Mouse (Mus musculus) forebrain, embryonic 14.5 days (tissue): ENCODE data around the gene Sec22a. TPM values are rescaled to one million over a fixed set of nuclear protein-coding genes. Genes with fewer than 3 reads are reported as not detected.

Source experiments
- ATAC-seq: fragments of 200-750 bp; cut with Nextera tagmentation; 2 replicates; pipeline ENCODE4 v1.8.0; 2017; ENCODE audit warnings: mild to moderate bottlenecking, moderate library complexity
- DNase-seq: peaks from one replicate; pipeline ENCODE4 v3.0.0-alpha.2; 2015; ENCODE audit warnings: low spot score
- H3K27ac ChIP-seq: fragments of 300-500 bp; sonication (generic); 2 replicates; pipeline ENCODE4 v1.5.1; 2014; ENCODE audit warnings: low read depth, mild to moderate bottlenecking, control low read depth, low read length, moderate library complexity
- H3K27me3 ChIP-seq: fragments of 300-500 bp; sonication (generic); replicated peaks from 2 replicates; pipeline ENCODE4 v1.6.1; 2014; ENCODE audit warnings: low read length, control low read depth, mixed read lengths; ENCODE audit not compliant: control insufficient read depth, insufficient read depth
- H3K36me3 ChIP-seq: fragments of 300-500 bp; sonication (generic); 2 replicates; pipeline ENCODE4 v1.6.1; 2014; ENCODE audit warnings: low read length, control low read depth; ENCODE audit not compliant: control insufficient read depth, insufficient read depth
- H3K4me1 ChIP-seq: fragments of 300-500 bp; sonication (generic); 2 replicates; pipeline ENCODE4 v1.6.1; 2014; ENCODE audit warnings: antibody characterized with exemption, low read length, control low read depth; ENCODE audit not compliant: control insufficient read depth, insufficient read depth
- H3K4me2 ChIP-seq: fragments of 300-500 bp; sonication (generic); 2 replicates; pipeline ENCODE4 v1.6.1; 2014; ENCODE audit warnings: mild to moderate bottlenecking, control low read depth, low read length
- H3K4me3 ChIP-seq: fragments of 300-500 bp; sonication (generic); 2 replicates; pipeline ENCODE4 v1.5.1; 2014; ENCODE audit warnings: low read depth, low read length, control low read depth
- H3K9ac ChIP-seq: fragments of 300-500 bp; sonication (generic); 2 replicates; pipeline ENCODE4 v1.6.1; 2014; ENCODE audit warnings: mild to moderate bottlenecking, low read length, control low read depth, moderate library complexity
- H3K9me3 ChIP-seq: fragments of 300-500 bp; sonication (generic); replicated peaks from 2 replicates; pipeline ENCODE4 v1.6.1; 2016; ENCODE audit warnings: low read length, control low read depth, mixed read lengths; ENCODE audit not compliant: control insufficient read depth
- WGBS: fragments of 180-500 bp; shearing (Covaris S2); extraction: QIAGEN DNeasy Blood & Tissue Kit; methylation state at CpG from one replicate; pipeline ENCODE4 v1.1.7; 2014; 5-methylcytosine and 5-hydroxymethylcytosine counted together
- polyA plus RNA-seq: library from polyadenylated mRNA; unstranded; fragments of >200 nt; fragmentation: Nextera tagmentation; extraction: Ambion mirVana; gene quantifications from 2 replicates; pipeline ENCODE4 v1.2.1, GENCODE M21; 2014

Sec22a gene
- polyA plus RNA-seq, 1 experiment from 2014 or later: 47.7 TPM

DNA sequence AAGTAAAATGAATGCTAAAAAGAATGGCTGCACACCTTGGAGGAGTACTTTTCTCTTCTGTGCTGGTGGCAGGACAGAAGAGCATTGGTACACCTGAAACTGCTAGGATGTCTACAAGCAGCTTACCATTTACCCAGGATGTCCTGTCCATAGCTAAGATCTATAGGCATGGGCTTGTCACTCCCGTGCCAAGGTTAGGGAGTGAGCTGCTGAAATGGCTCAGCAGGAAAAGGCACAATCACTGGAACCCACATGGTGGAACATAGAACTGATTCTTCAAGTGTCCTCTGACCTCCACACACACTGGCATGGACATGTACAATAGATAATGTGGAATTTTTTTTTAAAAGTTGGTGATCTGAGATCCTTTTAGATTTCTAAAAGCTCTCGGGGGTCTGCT is 56.4 kb downstream of the Sec22a start:
- no peak overlapping the region for H3K4me2 ChIP-seq
- peaks cover 4% of the 10 kb centered on the region; the same call in 1 of the 2 replicates for H3K4me1 ChIP-seq
- no peak overlapping the region for H3K9ac ChIP-seq
- H3K9me3 ChIP-seq: no peaks in the 10 kb centered on the region
- no peak for DNase-seq
- H3K36me3 ChIP-seq: peaks cover 12% of the 10 kb centered on the region; the same call in 1 of the 2 replicates
- H3K27me3 ChIP-seq: no peaks in the 10 kb centered on the region
- no peak overlapping the region for H3K27ac ChIP-seq
- 88% methylated on average over 2 of the region's 2 CpGs for WGBS
- ATAC-seq: no peak
- H3K4me3 ChIP-seq: no peak overlapping the region

DNA sequence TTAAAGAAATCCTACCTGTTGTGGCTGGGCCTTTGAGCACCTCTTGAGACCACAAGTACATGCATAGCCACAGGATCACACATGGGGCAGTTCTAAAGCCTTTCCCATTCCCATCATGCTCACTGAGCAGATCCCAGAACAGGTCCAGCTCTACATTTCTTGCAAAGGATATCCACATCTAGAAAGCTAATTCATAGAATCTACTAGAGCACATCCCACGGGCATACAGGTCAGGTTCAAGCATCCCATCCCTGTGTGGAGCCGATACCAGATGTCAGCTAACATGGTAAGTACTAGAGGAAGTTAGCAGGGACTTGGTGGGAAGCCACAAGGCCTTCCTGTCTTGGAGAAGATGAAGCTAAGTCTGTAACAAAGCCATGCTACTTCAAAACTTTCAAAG is 57.1 kb downstream of the Sec22a start:
- Histone ChIP-seq H3K27me3 (no peaks in the 10 kb centered on the region), H3K9ac (no peak overlapping the region), H3K4me3 (no peak overlapping the region), H3K4me2 (no peak overlapping the region), H3K4me1 (peaks cover 2% of the 10 kb centered on the region; the same call in 1 of the 2 replicates), H3K36me3 (peaks cover 12% of the 10 kb centered on the region; the same call in 1 of the 2 replicates), H3K9me3 (no peaks in the 10 kb centered on the region), H3K27ac (no peak overlapping the region)
- no peak for ATAC-seq
- DNase-seq: no peak
- 88% methylated on average over 2 of the region's 2 CpGs for WGBS

DNA sequence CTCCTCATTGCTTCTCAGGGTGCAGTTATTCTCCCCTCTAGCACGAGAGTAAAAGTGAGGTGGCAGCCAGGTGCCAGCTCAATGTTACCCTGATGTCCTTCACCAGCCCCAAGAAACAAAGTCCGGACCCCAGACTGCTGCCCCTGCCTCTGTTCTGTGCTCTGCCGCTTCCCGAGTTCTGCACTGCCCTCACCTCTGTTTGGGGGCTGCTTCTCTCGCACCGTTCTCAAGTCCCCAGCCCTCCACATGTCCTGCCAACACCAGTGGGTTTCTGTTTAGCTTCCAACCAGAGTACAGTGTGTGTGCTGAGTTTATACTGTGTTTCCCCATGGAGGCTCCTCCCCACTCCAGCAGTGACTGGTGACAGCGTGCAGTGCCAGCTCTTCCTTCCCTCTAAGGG is 58.5 kb downstream of the Sec22a start:
- Histone ChIP-seq H3K27me3 (no peaks in the 10 kb centered on the region), H3K9ac (no peak overlapping the region), H3K27ac (no peak overlapping the region), H3K36me3 (peaks cover 12% of the 10 kb centered on the region; the same call in 1 of the 2 replicates), H3K4me1 (no peaks in the 10 kb centered on the region), H3K4me3 (no peak overlapping the region), H3K4me2 (no peak overlapping the region), H3K9me3 (no peaks in the 10 kb centered on the region)
- 86% methylated on average over 7 of the region's 7 CpGs for WGBS
- no peak for DNase-seq
- no peak for ATAC-seq

DNA sequence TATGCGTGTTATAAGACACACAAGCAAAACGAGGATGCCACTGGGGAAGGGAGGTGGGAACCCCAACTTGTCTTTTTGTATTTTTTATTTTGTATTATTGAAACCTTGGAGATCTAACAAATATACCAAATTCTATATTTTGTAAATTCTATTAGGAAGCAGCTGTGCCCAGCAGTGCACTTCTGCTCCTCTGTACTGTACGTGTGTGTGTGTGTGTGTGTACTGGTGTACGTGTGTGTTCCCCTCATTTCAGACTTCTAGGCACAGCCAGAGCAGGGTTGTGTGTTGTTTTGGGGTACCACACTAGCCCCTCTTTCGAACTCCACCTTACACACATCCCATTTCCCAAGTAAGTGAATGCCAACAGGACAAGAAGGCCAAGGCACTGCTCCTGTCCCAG is 59.3 kb downstream of the Sec22a start:
- DNase-seq (no peak), ATAC-seq (no peak)
- WGBS: 91% methylated on average over 5 of the region's 5 CpGs
- Histone ChIP-seq H3K4me3 (no peak overlapping the region), H3K27ac (no peak overlapping the region), H3K9ac (no peak overlapping the region), H3K36me3 (peaks cover 15% of the 10 kb centered on the region; the same call in 1 of the 2 replicates), H3K4me1 (no peaks in the 10 kb centered on the region), H3K27me3 (no peaks in the 10 kb centered on the region), H3K4me2 (no peak overlapping the region), H3K9me3 (no peaks in the 10 kb centered on the region)

DNA sequence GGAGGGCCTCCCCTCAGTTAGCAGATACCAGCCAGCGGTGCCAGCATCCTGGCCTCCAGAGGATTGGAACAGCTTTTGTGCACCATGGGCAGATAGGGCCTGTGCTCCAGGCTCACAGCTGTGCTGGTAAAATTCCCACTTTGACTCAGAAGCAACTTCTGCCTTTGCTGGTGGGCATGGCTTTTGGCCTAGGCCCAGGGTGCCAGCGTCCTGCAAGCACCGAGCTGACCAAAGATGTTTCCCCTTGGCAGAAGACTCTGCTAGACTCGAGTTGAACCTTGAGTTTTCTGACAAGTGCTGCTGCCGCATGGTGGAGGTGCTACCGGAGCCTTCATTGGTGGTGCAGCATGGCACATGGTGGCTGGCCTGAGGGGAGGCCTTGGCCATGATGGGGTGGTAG is 60.0 kb downstream of the Sec22a start:
- peaks cover 15% of the 10 kb centered on the region; the same call in 1 of the 2 replicates for H3K36me3 ChIP-seq
- ATAC-seq: no peak

DNA sequence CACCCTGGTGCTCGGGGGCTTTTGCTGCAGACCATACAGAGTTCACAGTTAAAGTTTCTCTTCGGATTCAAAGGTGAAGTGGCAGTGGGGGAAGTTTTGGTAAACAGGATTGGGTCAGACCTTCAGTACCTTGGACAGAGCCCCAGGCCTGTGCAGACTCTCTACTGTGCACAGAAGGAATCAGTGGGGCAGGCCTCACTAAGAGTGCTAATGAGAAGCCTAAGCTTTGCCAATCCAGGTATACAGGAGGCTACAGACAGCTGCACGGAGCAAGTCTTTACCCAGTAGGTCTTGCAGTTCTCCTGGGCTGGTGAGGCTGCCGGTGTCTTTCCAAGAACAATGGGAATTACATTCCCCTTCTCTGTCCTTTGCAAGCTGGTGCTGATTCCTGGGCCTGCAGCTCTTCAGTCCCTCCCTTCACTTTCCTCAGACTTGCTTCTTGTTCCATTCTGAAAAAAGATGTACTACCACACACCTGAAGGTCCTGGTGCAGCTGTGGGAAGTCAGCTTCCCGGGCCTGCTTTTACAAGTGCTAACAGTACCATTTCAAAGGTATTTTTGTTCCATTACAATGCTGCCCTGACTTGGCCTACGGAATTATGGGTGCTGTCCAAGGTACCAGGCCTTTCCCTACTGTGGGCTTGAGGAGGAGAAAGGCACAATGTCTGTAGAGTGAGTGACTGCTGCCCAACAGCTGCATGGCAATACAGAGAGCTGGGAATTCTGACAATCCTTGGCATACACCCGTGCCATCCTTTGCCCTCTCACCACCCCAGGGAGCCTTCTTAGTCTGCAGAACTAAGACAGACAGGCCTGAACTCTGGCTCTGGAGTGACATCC is 61.1 kb downstream of the Sec22a start:
- Histone ChIP-seq H3K4me3 (no peak overlapping the region), H3K4me2 (no peak overlapping the region), H3K27ac (no peak overlapping the region), H3K9me3 (no peaks in the 10 kb centered on the region), H3K9ac (no peak overlapping the region), H3K4me1 (no peaks in the 10 kb centered on the region), H3K36me3 (peaks cover 15% of the 10 kb centered on the region; the same call in 1 of the 2 replicates), H3K27me3 (no peaks in the 10 kb centered on the region)
- DNase-seq (no peak), ATAC-seq (no peak)
- 55% methylated on average over 7 of the region's 7 CpGs for WGBS

More for the DNA sequence above, 60.0 kb downstream of the Sec22a start:
- H3K9ac ChIP-seq: no peak overlapping the region
- 90% methylated on average over 6 of the region's 6 CpGs for WGBS
- H3K27me3 ChIP-seq: no peaks in the 10 kb centered on the region
- no peaks in the 10 kb centered on the region for H3K4me1 ChIP-seq
- H3K4me3 ChIP-seq: no peak overlapping the region
- H3K27ac ChIP-seq: no peak overlapping the region
- no peak overlapping the region for H3K4me2 ChIP-seq
- no peaks in the 10 kb centered on the region for H3K9me3 ChIP-seq
- DNase-seq: no peak

DNA sequence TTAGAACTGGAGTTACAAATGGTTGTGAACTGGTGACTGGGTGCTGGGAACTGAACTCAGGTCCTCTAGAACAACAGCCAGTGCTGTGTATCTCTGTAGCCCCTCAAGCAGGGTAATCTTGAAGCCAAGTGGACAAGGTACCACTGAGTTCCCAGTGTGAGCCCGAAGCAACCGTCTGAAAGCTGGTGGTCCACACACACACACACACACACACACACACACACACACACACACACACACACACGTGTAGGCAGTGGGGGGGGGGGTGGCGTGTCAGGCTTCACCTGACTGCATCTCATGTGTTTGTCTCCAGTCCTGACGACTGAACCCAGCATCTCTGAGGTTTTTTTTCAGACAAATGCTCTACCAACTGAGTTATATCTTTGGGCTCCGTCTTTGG is 63.6 kb downstream of the Sec22a start:
- no peak for DNase-seq
- Histone ChIP-seq H3K9ac (no peak overlapping the region), H3K27me3 (no peaks in the 10 kb centered on the region), H3K4me3 (no peak overlapping the region), H3K27ac (no peak overlapping the region), H3K36me3 (peaks cover 15% of the 10 kb centered on the region; the same call in 1 of the 2 replicates), H3K9me3 (no peaks in the 10 kb centered on the region), H3K4me2 (no peak overlapping the region), H3K4me1 (no peaks in the 10 kb centered on the region; the same call in 1 of the 2 replicates)
- 89% methylated on average over 6 of the region's 6 CpGs for WGBS
- ATAC-seq: no peak

DNA sequence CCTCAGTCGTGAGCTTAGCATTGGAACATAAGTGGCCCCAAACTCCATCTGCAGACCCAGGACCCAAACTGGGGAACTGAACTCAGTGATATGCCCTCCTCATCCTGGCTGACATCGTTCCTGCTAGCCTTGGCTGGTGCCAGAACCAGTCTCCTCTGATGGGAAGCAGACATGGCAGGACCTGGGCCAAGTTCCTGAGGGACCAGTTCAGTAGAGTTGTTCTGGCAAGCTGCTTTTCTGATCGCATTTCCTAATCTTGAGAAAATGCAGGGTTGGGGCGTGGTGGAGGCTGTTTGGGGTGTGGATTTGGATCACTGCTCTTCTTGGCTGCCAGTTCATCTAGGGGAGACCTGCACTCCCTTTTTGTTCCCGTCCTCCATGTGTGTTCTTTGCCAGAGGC is 65.9 kb downstream of the Sec22a start:
- H3K27ac ChIP-seq: no peak overlapping the region
- ATAC-seq (no peak), DNase-seq (no peak)
- no peak overlapping the region for H3K4me2 ChIP-seq
- no peaks in the 10 kb centered on the region for H3K9me3 ChIP-seq
- no peak overlapping the region for H3K4me3 ChIP-seq
- H3K4me1 ChIP-seq: no peaks in the 10 kb centered on the region; the same call in 1 of the 2 replicates
- WGBS: 91% methylated on average over 5 of the region's 5 CpGs
- H3K36me3 ChIP-seq: 0 out of 2 replicates have a peak, but pooled peaks cover 5% of the 10 kb centered on the region
- no peak overlapping the region for H3K9ac ChIP-seq
- no peaks in the 10 kb centered on the region for H3K27me3 ChIP-seq

DNA sequence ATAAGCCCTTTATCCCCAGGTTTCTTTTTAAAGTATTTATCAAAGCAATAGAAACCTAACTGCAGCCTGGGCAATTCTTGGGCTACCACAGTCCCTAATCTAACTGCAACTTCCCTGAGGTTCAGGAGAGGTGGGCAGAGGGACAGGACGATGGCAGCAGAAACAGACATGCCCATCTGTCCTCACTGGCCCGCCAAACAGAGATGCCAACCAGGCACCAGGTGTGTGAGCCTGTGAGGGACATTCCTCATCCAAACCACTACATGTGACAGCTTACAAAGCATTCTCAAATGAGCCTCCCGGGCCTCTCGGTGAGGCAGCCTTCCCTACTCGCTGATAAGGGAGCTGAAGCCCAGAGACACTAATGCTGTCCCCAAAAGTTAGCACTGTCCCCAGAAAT is 76.5 kb downstream of the Sec22a start:
- 95% methylated on average over 5 of the region's 5 CpGs for WGBS
- Histone ChIP-seq H3K4me1 (no peaks in the 10 kb centered on the region), H3K36me3 (0 out of 2 replicates have a peak, but pooled peaks cover 7% of the 10 kb centered on the region), H3K27me3 (no peaks in the 10 kb centered on the region), H3K27ac (no peak overlapping the region), H3K9me3 (no peaks in the 10 kb centered on the region), H3K9ac (no peak overlapping the region), H3K4me3 (no peak overlapping the region), H3K4me2 (no peak overlapping the region)
- DNase-seq: no peak
- ATAC-seq: no peak
